Mouse (Mus musculus): ENCODE results near the gene Gprc5b. TPM values are rescaled to one million over a fixed set of nuclear protein-coding genes. Genes with fewer than 3 reads are reported as not detected.
A peak's percentile ranks its signal among the peaks of the same experiment; 100 is the strongest.

The Gprc5b gene
- polyA plus RNA-seq, 1 experiment from 2014 or later: 20.1 TPM

DNA sequence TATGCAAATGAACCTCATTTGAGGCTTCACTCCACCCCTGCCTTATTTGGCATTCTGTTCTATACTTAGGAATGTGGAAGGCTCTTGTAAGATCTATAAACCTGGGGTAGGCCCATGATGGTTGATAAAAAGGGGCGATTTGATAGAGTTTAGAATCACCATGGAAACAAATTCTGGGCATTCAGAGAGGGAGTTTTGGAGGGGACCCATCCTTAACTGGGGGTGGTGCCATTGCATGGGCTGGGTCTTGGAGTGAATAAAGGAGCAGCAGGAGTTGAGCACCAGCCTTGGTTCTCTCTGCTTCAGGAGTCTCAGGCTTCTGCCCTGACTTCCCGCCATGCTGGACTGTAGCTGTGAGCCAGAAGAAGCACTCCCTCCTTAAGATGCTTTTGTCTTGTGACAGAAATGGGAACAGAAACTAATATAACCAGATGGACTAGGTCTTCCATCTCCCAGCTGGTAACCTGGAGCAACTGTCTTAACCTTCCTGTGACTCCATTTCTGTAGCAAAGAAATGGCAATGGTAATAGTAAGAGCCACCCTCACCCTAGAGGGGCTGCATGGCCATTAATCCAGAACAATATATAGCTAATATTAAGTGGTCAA, 46.2 kb downstream of the Gprc5b start:
- Histone ChIP-seq H3K4me1 (ENCODE audit: control insufficient read depth, insufficient read depth, low read length) (no peaks in the 10 kb centered on the region), H3K9me3 (ENCODE audit: control insufficient read depth, low read length) (no peaks in the 10 kb centered on the region), H3K27me3 (ENCODE audit: control insufficient read depth, insufficient read depth, low read length) (no peaks in the 10 kb centered on the region), H3K27ac (ENCODE audit: low read depth, low read length) (no peak overlapping the region), H3K9ac (ENCODE audit: low read length) (no peak overlapping the region), H3K4me2 (no peak overlapping the region), H3K4me3 (ENCODE audit: low read depth, low read length) (no peak overlapping the region), H3K36me3 (ENCODE audit: control insufficient read depth, insufficient read depth, low read length) (no peaks in the 10 kb centered on the region)
- no peak for ATAC-seq (ENCODE audit: low FRiP score)
- no peak for DNase-seq (ENCODE audit: low spot score, missing footprints)
- WGBS: 54% methylated on average over 2 of the region's 2 CpGs

DNA sequence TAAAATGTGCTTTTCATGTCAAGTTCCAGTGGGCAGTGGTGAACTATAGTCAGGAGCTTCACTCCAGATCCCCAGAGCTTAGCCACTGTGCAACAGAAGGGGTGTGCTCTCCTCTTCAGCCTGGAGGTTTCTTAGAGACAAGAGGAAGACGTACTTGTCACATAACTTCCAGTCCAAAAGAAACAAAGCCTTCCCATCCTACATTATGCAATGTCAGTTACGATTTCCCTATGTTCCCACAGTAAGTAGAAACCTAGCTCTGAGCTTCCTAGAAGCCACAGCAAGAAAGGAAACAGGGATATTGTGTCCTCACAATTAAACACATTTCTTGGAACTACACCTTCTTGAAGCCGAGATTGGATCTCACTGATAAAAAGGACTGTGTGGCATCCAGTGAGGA, 47.8 kb downstream of the Gprc5b start:
- Histone ChIP-seq H3K4me2 (no peak overlapping the region), H3K4me3 (ENCODE audit: low read depth, low read length) (no peak overlapping the region), H3K36me3 (ENCODE audit: control insufficient read depth, insufficient read depth, low read length) (no peaks in the 10 kb centered on the region), H3K4me1 (ENCODE audit: control insufficient read depth, insufficient read depth, low read length) (no peaks in the 10 kb centered on the region), H3K27ac (ENCODE audit: low read depth, low read length) (no peak overlapping the region), H3K9me3 (ENCODE audit: control insufficient read depth, low read length) (no peaks in the 10 kb centered on the region), H3K9ac (ENCODE audit: low read length) (no peak overlapping the region), H3K27me3 (ENCODE audit: control insufficient read depth, insufficient read depth, low read length) (no peaks in the 10 kb centered on the region)
- 70% methylated on average over 3 of the region's 3 CpGs for WGBS
- no peak for ATAC-seq (ENCODE audit: low FRiP score)
- DNase-seq (ENCODE audit: low spot score, missing footprints): no peak

DNA sequence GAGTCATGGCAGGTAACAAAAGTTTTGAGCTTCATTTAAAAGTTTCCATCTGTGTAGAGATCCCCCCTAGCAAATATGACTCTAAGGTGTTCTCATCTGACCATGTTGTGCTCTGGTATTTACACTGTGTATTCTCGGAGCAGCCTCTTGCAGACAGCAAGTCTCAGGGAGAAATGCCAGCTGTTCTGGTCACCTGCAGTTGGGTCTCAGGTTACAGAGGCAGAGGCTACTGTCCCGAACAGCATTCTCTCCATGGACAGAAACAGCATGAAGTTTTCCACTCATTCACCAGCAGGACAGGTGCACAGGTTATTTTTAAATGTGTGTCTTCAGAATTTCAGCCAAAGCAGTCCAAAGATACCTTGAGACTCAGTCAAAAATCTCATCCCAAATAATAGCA, 50.1 kb downstream of the Gprc5b start:
- Histone ChIP-seq H3K27me3 (ENCODE audit: control insufficient read depth, insufficient read depth, low read length) (no peaks in the 10 kb centered on the region), H3K27ac (ENCODE audit: low read depth, low read length) (no peak overlapping the region), H3K9me3 (ENCODE audit: control insufficient read depth, low read length) (no peaks in the 10 kb centered on the region), H3K4me1 (ENCODE audit: control insufficient read depth, insufficient read depth, low read length) (no peaks in the 10 kb centered on the region), H3K4me2 (no peak overlapping the region), H3K9ac (ENCODE audit: low read length) (no peak overlapping the region), H3K36me3 (ENCODE audit: control insufficient read depth, insufficient read depth, low read length) (no peaks in the 10 kb centered on the region), H3K4me3 (ENCODE audit: low read depth, low read length) (no peak overlapping the region)
- 34% methylated on average over 2 of the region's 2 CpGs for WGBS
- no peak for DNase-seq (ENCODE audit: low spot score, missing footprints)
- ATAC-seq (ENCODE audit: low FRiP score): no peak

DNA sequence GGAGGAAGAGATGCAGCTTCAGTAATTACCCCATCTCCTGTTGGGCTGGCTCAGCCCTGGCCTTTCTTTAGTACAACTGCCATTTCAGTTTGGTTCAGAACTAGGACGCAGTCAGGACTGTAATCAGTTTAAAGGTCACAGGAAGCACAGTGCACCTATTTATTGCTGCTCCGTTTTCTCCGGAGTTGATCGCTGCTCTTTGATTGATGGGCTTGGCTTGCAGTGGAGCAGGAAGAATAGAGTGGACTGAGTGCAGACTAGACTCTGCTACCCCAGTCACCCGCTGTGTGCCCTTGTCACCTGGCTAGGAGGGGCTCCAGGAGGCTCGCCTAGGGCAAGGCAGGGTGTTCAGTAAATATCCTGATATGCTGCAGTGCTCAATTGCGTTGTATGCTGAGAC, 51.8 kb downstream of the Gprc5b start:
- Histone ChIP-seq H3K4me3 (ENCODE audit: low read depth, low read length) (no peak overlapping the region), H3K27me3 (ENCODE audit: control insufficient read depth, insufficient read depth, low read length) (no peaks in the 10 kb centered on the region), H3K36me3 (ENCODE audit: control insufficient read depth, insufficient read depth, low read length) (no peaks in the 10 kb centered on the region), H3K9ac (ENCODE audit: low read length) (no peak overlapping the region), H3K4me1 (ENCODE audit: control insufficient read depth, insufficient read depth, low read length) (no peaks in the 10 kb centered on the region), H3K27ac (ENCODE audit: low read depth, low read length) (no peak overlapping the region), H3K9me3 (ENCODE audit: control insufficient read depth, low read length) (no peaks in the 10 kb centered on the region), H3K4me2 (no peak overlapping the region)
- WGBS: 71% methylated on average over 7 of the region's 7 CpGs
- DNase-seq (ENCODE audit: low spot score, missing footprints) (no peak), ATAC-seq (ENCODE audit: low FRiP score) (no peak)

DNA sequence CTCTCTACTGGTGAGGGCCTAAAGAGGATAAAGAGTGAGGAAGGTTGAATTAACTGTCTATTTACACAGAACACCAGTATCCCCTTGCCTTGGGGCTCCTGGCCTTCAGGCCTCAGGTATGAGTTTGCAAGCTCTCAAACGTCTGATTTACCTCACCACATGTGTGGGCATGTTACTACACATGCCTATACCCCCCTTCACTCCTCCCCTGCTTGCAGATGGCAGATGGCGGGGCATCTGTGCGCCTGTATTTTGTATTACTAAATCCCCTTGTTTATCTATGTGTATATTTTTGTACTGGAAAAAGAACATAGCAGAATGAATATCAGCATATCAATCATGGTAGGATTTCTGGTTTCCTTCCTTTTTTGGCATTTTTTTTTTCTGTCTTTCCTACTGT, 52.7 kb downstream of the Gprc5b start:
- Histone ChIP-seq H3K9me3 (ENCODE audit: control insufficient read depth, low read length) (no peaks in the 10 kb centered on the region), H3K27me3 (ENCODE audit: control insufficient read depth, insufficient read depth, low read length) (no peaks in the 10 kb centered on the region), H3K4me1 (ENCODE audit: control insufficient read depth, insufficient read depth, low read length) (peaks cover 2% of the 10 kb centered on the region; the same call in 1 of the 2 replicates), H3K36me3 (ENCODE audit: control insufficient read depth, insufficient read depth, low read length) (no peaks in the 10 kb centered on the region), H3K27ac (ENCODE audit: low read depth, low read length) (no peak overlapping the region), H3K9ac (ENCODE audit: low read length) (no peak overlapping the region), H3K4me3 (ENCODE audit: low read depth, low read length) (no peak overlapping the region), H3K4me2 (no peak overlapping the region)
- DNase-seq (ENCODE audit: low spot score, missing footprints) (no peak), ATAC-seq (ENCODE audit: low FRiP score) (no peak)
- WGBS: 88% methylated on average over 3 of the region's 3 CpGs

DNA sequence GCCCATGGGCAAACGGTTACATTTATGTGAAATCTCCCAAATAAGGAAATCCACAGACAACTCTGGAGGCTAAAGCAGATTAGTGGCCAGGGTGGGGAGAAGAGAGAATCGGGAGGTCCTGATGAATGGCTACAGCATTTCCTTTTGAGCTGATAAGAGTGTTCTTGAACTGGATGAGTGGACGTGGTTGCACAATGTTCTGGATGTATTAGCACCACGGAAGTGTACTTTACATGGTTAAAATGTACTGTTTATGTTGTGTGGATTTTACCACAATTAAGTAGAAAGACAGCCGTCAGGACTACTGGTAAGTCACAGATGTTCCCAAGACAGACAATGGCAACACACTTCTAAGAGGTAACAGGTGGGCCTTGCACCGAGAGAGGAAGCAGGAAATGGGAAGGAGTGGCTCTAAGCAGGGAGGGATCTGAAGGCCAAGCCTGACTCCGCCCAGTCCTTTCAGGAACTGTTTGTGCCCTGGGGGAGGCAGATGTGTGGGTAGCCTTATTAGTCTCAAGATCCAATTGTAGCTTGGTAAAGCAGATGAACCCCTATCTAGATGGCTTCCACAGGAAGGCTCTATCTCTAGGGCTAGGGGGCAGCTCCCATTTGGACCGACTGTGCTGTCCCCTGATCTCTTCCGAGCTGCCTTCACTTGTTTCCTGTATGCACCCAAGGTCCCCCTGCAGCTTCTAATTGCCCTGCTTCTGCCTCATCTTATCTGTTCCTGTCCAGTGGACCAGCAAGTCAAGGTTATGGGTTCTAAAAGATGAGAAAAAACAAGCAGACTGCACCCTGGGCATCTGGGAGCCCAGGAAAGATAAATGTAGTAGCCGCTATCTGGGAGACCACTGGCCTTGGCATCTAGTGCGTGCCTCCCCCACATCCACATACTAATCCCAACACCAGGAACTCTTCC, 57.3 kb downstream of the Gprc5b start:
- Histone ChIP-seq H3K9me3 (ENCODE audit: control insufficient read depth, low read length) (no peaks in the 10 kb centered on the region), H3K27me3 (ENCODE audit: control insufficient read depth, insufficient read depth, low read length) (no peaks in the 10 kb centered on the region), H3K4me3 (ENCODE audit: low read depth, low read length) (no peak overlapping the region), H3K27ac (ENCODE audit: low read depth, low read length) (no peak overlapping the region), H3K4me1 (ENCODE audit: control insufficient read depth, insufficient read depth, low read length) (peaks cover 7% of the 10 kb centered on the region; the same call in 1 of the 2 replicates), H3K4me2 (no peak overlapping the region), H3K36me3 (ENCODE audit: control insufficient read depth, insufficient read depth, low read length) (no peaks in the 10 kb centered on the region), H3K9ac (ENCODE audit: low read length) (no peak overlapping the region)
- ATAC-seq (ENCODE audit: low FRiP score) (no peak), DNase-seq (ENCODE audit: low spot score, missing footprints) (no peak)
- WGBS: 72% methylated on average over 11 of the region's 11 CpGs

DNA sequence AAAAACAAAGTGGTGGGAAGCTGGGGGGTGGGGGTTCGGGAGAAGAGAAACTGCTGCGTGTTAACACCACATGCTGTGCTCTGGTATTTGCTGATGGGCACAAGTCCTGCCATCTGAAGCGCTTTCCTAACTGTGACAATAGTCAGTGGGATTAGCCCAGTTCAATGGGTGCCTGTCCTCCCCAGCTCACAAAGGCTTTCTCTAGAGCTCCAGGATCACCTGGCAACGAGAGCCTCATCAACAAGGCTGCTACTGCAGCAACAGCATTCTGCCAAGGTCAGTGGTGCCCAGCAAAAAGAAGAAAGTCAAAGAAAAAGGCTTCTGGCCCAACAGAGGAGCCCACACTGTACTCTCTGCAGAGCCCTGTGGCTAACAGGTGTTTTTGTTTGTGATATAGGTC, 58.2 kb downstream of the Gprc5b start:
- no peak overlapping the region for H3K9ac ChIP-seq (ENCODE audit: low read length)
- DNase-seq (ENCODE audit: low spot score, missing footprints): peak; percentile 85
- no peak overlapping the region for H3K27ac ChIP-seq (ENCODE audit: low read depth, low read length)
- no peak overlapping the region for H3K4me2 ChIP-seq
- H3K36me3 ChIP-seq (ENCODE audit: control insufficient read depth, insufficient read depth, low read length): no peaks in the 10 kb centered on the region
- H3K9me3 ChIP-seq (ENCODE audit: control insufficient read depth, low read length): no peaks in the 10 kb centered on the region
- no peak for ATAC-seq (ENCODE audit: low FRiP score)
- peaks cover 7% of the 10 kb centered on the region; the same call in 1 of the 2 replicates for H3K4me1 ChIP-seq (ENCODE audit: control insufficient read depth, insufficient read depth, low read length)
- 1% methylated on average over 4 of the region's 4 CpGs for WGBS
- no peaks in the 10 kb centered on the region for H3K27me3 ChIP-seq (ENCODE audit: control insufficient read depth, insufficient read depth, low read length)
- H3K4me3 ChIP-seq (ENCODE audit: low read depth, low read length): no peak overlapping the region

DNA sequence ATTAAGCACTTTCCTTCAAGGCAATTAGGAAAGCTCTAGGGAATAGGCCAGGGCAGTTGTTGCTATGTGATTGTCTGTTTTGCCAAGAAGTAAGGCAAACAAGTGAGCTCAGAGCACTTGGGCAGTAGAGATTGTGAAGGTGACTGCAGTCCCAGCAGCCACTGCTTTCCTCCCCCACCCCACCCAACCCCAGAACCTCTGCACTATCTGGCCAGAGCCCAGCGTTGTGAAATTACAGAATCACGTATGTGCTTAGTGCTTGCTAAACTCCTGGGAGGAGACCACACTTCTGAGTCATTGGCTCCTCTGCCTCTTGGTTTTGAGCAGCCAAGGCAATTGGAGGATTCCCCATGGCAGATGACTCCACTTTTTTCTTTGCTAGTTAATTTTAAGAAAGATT, 59.7 kb downstream of the Gprc5b start:
- H3K27me3 ChIP-seq (ENCODE audit: control insufficient read depth, insufficient read depth, low read length): no peaks in the 10 kb centered on the region
- no peak for ATAC-seq (ENCODE audit: low FRiP score)
- H3K27ac ChIP-seq (ENCODE audit: low read depth, low read length): no peak overlapping the region
- peaks cover 7% of the 10 kb centered on the region; the same call in 1 of the 2 replicates for H3K4me1 ChIP-seq (ENCODE audit: control insufficient read depth, insufficient read depth, low read length)
- H3K36me3 ChIP-seq (ENCODE audit: control insufficient read depth, insufficient read depth, low read length): no peaks in the 10 kb centered on the region
- no peak for DNase-seq (ENCODE audit: low spot score, missing footprints)
- no peaks in the 10 kb centered on the region for H3K9me3 ChIP-seq (ENCODE audit: control insufficient read depth, low read length)
- WGBS: 83% methylated on average over 2 of the region's 2 CpGs
- H3K4me3 ChIP-seq (ENCODE audit: low read depth, low read length): no peak overlapping the region
- no peak overlapping the region for H3K9ac ChIP-seq (ENCODE audit: low read length)
- H3K4me2 ChIP-seq: no peak overlapping the region

Data from midbrain, embryonic 11.5 days (tissue).